Mouse (Mus musculus): ENCODE data around the gene Slc4a3. TPM values are rescaled to one million over a fixed set of nuclear protein-coding genes. Genes with fewer than 3 reads are reported as not detected.

Gene Slc4a3
- total RNA-seq, 2 experiments from 2014 or later = 4.3 to 5.0 TPM

- DNase-seq = no peak
These were observed 14.3 kb downstream of the Slc4a3 start for GRCm38 (mm10) chr1:75560206-75560913.

GRCm38 (mm10) chr1:75561221-75561897 lies 15.3 kb downstream of the Slc4a3 start:
- DNase-seq = no peak

- no peak for DNase-seq
These were observed 15.8 kb downstream of the Slc4a3 start for GRCm38 (mm10) chr1:75561898-75562238.

- no peak for DNase-seq
These were observed 18.0 kb downstream of the Slc4a3 start for GRCm38 (mm10) chr1:75564102-75564501.

- no peak for DNase-seq
These were observed 18.9 kb downstream of the Slc4a3 start for GRCm38 (mm10) chr1:75564916-75565315.

GRCm38 (mm10) chr1:75565616-75566015 lies 19.6 kb downstream of the Slc4a3 start:
- DNase-seq = no peak

- DNase-seq = no peak
These were observed 24.3 kb downstream of the Slc4a3 start for GRCm38 (mm10) chr1:75570403-75570802.

GRCm38 (mm10) chr1:75572776-75573175 lies 26.7 kb downstream of the Slc4a3 start:
- no peak for DNase-seq

GRCm38 (mm10) chr1:75573715-75574114 lies 27.6 kb downstream of the Slc4a3 start:
- DNase-seq = no peak

- no peak for DNase-seq
These were observed 28.6 kb downstream of the Slc4a3 start for GRCm38 (mm10) chr1:75574476-75575310.

GRCm38 (mm10) chr1:75581936-75582624 lies 36.0 kb downstream of the Slc4a3 start:
- no peak for DNase-seq

GRCm38 (mm10) chr1:75582625-75582956 lies 36.5 kb downstream of the Slc4a3 start:
- no peak for DNase-seq

GRCm38 (mm10) chr1:75583034-75583433 lies 37.0 kb downstream of the Slc4a3 start:
- no peak for DNase-seq

- DNase-seq = no peak
These were observed 40.7 kb downstream of the Slc4a3 start for GRCm38 (mm10) chr1:75586791-75587190.

GRCm38 (mm10) chr1:75587738-75588719 lies 42.0 kb downstream of the Slc4a3 start:
- DNase-seq = no peak

GRCm38 (mm10) chr1:75588874-75589273 lies 42.8 kb downstream of the Slc4a3 start:
- DNase-seq = no peak

GRCm38 (mm10) chr1:75589983-75590382 lies 43.9 kb downstream of the Slc4a3 start:
- no peak for DNase-seq

- DNase-seq = no peak
These were observed 47.9 kb downstream of the Slc4a3 start for GRCm38 (mm10) chr1:75593956-75594355.

- no peak for DNase-seq
These were observed 48.8 kb downstream of the Slc4a3 start for GRCm38 (mm10) chr1:75594836-75595235.

- no peak for DNase-seq
These were observed 49.9 kb downstream of the Slc4a3 start for GRCm38 (mm10) chr1:75595930-75596329.

GRCm38 (mm10) chr1:75596906-75597305 lies 50.8 kb downstream of the Slc4a3 start:
- DNase-seq = peak; percentile 29
